Comparison of ENCODE assay signal across 8 mouse cellular contexts in the genomic region with DNA sequence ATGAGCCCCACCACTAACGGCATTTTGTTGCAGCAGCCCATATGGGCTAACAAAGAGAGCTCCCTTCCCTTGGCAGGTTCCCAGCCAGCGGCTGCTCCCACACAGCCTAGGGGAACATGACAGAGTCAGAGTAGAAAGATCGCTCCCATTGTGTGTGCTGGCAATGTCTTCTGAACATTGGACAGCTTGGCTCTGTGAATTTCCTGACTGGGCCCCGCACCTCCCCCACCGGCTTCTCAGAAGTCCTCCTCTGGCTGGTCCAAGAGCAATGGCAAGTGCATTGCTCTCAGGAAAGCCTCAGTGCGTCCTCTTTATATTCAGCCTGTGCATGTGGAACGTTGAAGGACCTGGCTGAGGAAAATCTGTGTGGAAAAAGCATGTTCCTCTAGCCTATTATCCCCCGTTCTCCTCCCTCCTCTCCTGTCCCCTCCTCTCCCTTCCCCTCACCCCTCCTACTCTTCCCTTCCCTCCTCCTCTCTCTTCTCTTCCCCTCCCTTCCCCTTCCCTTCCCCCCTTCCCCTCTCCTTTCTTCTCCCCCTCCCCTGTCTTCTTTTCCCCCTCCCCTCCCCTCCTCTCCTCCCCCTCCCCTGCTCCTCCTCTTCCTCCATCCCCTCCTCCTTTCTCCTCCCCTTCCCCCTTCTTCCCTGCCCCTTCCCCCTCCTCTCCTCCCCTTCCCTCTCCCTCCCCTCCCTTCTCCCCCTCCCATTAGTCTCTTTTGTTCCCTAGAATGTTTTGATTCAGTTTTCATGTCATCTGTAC. TPM values are rescaled to one million over a fixed set of nuclear protein-coding genes. Genes with fewer than 3 reads are reported as not detected.
DNase-seq lines count a peak whose midpoint lies in the region; ATAC-seq and TF ChIP-seq lines count a peak whose summit lies in the region.

No protein-coding gene starts in this region.

- ATAC-seq in forebrain, embryonic 16.5 days: peak; percentile 96
- peak; percentile 92 for ATAC-seq in heart, postnatal 0 days (ENCODE audit: insufficient read depth, low read depth)
- peak; percentile 90 for ATAC-seq in lung, embryonic 16.5 days (ENCODE audit: low read depth)

- no peaks in the 10 kb centered on the region for H3K27me3 ChIP-seq in forebrain, embryonic 16.5 days (replicated peaks; ENCODE audit: control insufficient read depth, insufficient read depth, low read length)
- no peaks in the 10 kb centered on the region for H3K27me3 ChIP-seq in heart, postnatal 0 days (ENCODE audit: control insufficient read depth, insufficient read depth, low read length)
- no peaks in the 10 kb centered on the region for H3K27me3 ChIP-seq in lung, embryonic 16.5 days (ENCODE audit: control insufficient read depth, insufficient read depth, low read depth, low read length)

- WGBS in forebrain, embryonic 16.5 days: 6% methylated on average over 8 of the region's 8 CpGs
- 29% methylated on average over 8 of the region's 8 CpGs for WGBS in heart, postnatal 0 days
- 19% methylated on average over 8 of the region's 8 CpGs for WGBS in lung, embryonic 16.5 days

- peak; percentile 21 to 48 for DNase-seq in cerebellum, postnatal 25 days
- DNase-seq in cerebellum, adult 8-10 months: no peak
- peak; percentile 72 for DNase-seq in heart, postnatal 0 days (ENCODE audit: low spot score)
- DNase-seq in kidney, postnatal 36 days: peak; percentile 68 to 84
- DNase-seq in right cerebral cortex, postnatal 10 days (ENCODE audit: low spot score in 2 of 2): peak; percentile 85 to 87
- DNase-seq in spleen, adult 12 weeks (ENCODE audit: low spot score): no peak

- peak overlapping the region; percentile 47 for H3K4me2 ChIP-seq in forebrain, embryonic 16.5 days (ENCODE audit: low read length)
- H3K4me2 ChIP-seq in heart, postnatal 0 days (ENCODE audit: low read depth, low read length): 0 out of 2 replicates have a peak overlapping the region, but pooled peaks have one; percentile 3
- peak overlapping the region; percentile 27 for H3K4me2 ChIP-seq in lung, embryonic 16.5 days (ENCODE audit: low read depth, low read length)

- H3K4me1 ChIP-seq in forebrain, embryonic 16.5 days (replicated peaks; ENCODE audit: control insufficient read depth, insufficient read depth, low read length): peaks cover 21% of the 10 kb centered on the region
- H3K4me1 ChIP-seq in heart, postnatal 0 days (ENCODE audit: control insufficient read depth, insufficient read depth): peaks cover 7% of the 10 kb centered on the region; the same call in 1 of the 2 replicates
- peaks cover 10% of the 10 kb centered on the region for H3K4me1 ChIP-seq in lung, embryonic 16.5 days (replicated peaks; ENCODE audit: control insufficient read depth, insufficient read depth, low read length)

- H3K27ac ChIP-seq in forebrain, embryonic 16.5 days (ENCODE audit: low read length): peak overlapping the region; percentile 99
- peak overlapping the region; percentile 78 for H3K27ac ChIP-seq in heart, postnatal 0 days (ENCODE audit: low read depth)
- H3K27ac ChIP-seq in lung, embryonic 16.5 days (ENCODE audit: low read length): peak overlapping the region; percentile 81

- TF ChIP-seq EP300 in heart, postnatal 0 days (IDR thresholded peaks at IDR 0.05; ENCODE audit: low read depth): no peak

- TF ChIP-seq CTCF in heart, postnatal 0 days (IDR thresholded peaks at IDR 0.05; ENCODE audit: low read depth): no peak

- H3K4me3 ChIP-seq in forebrain, embryonic 16.5 days (replicated peaks; ENCODE audit: low read length): peak overlapping the region; percentile 24; the same call in 1 of the 2 replicates
- no peak overlapping the region for H3K4me3 ChIP-seq in heart, postnatal 0 days (ENCODE audit: low read depth, low read length)
- no peak overlapping the region for H3K4me3 ChIP-seq in lung, embryonic 16.5 days (ENCODE audit: low read length)

- H3K9me3 ChIP-seq in forebrain, embryonic 16.5 days (ENCODE audit: control insufficient read depth, low read length): no peaks in the 10 kb centered on the region
- no peaks in the 10 kb centered on the region for H3K9me3 ChIP-seq in heart, postnatal 0 days (replicated peaks; ENCODE audit: control insufficient read depth, low read length)
- no peaks in the 10 kb centered on the region for H3K9me3 ChIP-seq in lung, embryonic 16.5 days (ENCODE audit: control insufficient read depth, low read length)

- peaks cover 4% of the 10 kb centered on the region for H3K36me3 ChIP-seq in forebrain, embryonic 16.5 days (ENCODE audit: control insufficient read depth, insufficient read depth)
- H3K36me3 ChIP-seq in heart, postnatal 0 days (replicated peaks; ENCODE audit: control insufficient read depth, insufficient read depth, low read length): peaks cover 12% of the 10 kb centered on the region
- peaks cover 10% of the 10 kb centered on the region for H3K36me3 ChIP-seq in lung, embryonic 16.5 days (ENCODE audit: control insufficient read depth, insufficient read depth, low read length)

- H3K9ac ChIP-seq in forebrain, embryonic 16.5 days (replicated peaks; ENCODE audit: low read depth, low read length): peak overlapping the region; percentile 49
- no peak overlapping the region for H3K9ac ChIP-seq in heart, postnatal 0 days (replicated peaks; ENCODE audit: low read depth, low read length)
- no peak overlapping the region for H3K9ac ChIP-seq in lung, embryonic 16.5 days (ENCODE audit: low read length)

RNA-seq across cellular contexts. Expression of a gene that starts 16.1 kb away (rescaled TPM):
- 294 and 316 TPM in 2 replicates for polyA plus RNA-seq in forebrain, embryonic 16.5 days (2015; fragmentation: Nextera tagmentation; extraction: Ambion mirVana)
- 592 and 689 TPM in 2 replicates for total RNA-seq in heart, postnatal 0 days (2014; rRNA removed; ENCODE audit: low replicate concordance)
- polyA plus RNA-seq in heart, postnatal 0 days (2015; fragmentation: Nextera tagmentation; extraction: Ambion mirVana): 1,214 and 1,242 TPM in 2 replicates
- polyA plus RNA-seq in lung, embryonic 16.5 days (2015; fragmentation: Nextera tagmentation; extraction: Ambion mirVana): 253 and 258 TPM in 2 replicates

RNA-seq across cellular contexts. Expression of a gene that starts 16.3 kb away (rescaled TPM):
- polyA plus RNA-seq in forebrain, embryonic 16.5 days (2015; fragmentation: Nextera tagmentation; extraction: Ambion mirVana): 39.4 and 43.8 TPM in 2 replicates
- 19.9 and 30.8 TPM in 2 replicates for total RNA-seq in heart, postnatal 0 days (2014; rRNA removed; ENCODE audit: low replicate concordance)
- polyA plus RNA-seq in heart, postnatal 0 days (2015; fragmentation: Nextera tagmentation; extraction: Ambion mirVana): 10.4 and 11.0 TPM in 2 replicates
- 28.6 and 33.7 TPM in 2 replicates for polyA plus RNA-seq in lung, embryonic 16.5 days (2015; fragmentation: Nextera tagmentation; extraction: Ambion mirVana)

RNA-seq across cellular contexts. Expression of a gene that starts 28.5 kb away (rescaled TPM):
- polyA plus RNA-seq in forebrain, embryonic 16.5 days (2015; fragmentation: Nextera tagmentation; extraction: Ambion mirVana): 32.2 and 36.0 TPM in 2 replicates
- 17.2 and 74.0 TPM in 2 replicates for total RNA-seq in heart, postnatal 0 days (2014; rRNA removed; ENCODE audit: low replicate concordance)
- polyA plus RNA-seq in heart, postnatal 0 days (2015; fragmentation: Nextera tagmentation; extraction: Ambion mirVana): 8.2 and 8.7 TPM in 2 replicates
- 44.1 and 44.4 TPM in 2 replicates for polyA plus RNA-seq in lung, embryonic 16.5 days (2015; fragmentation: Nextera tagmentation; extraction: Ambion mirVana)

Comparison
In these comparisons a context has a peak if more than half of its experiments do, and no peak if none do; other contexts are left out.
1. DNase-seq: peak in cerebellum, postnatal 25 days (2 of 2), heart, postnatal 0 days (single experiment), kidney, postnatal 36 days (2 of 2) and right cerebral cortex, postnatal 10 days (2 of 2); none in cerebellum, adult 8-10 months (single experiment) and spleen, adult 12 weeks (single experiment).
2. Peak in every context shown above with its lines, with median percentiles within 50 percentile points of each other: ATAC-seq, H3K27ac ChIP-seq and H3K4me2 ChIP-seq.